Mouse (Mus musculus): ENCODE results near the gene Ern1.

The Ern1 gene

GRCm38 (mm10) chr11:106344910-106345309 is 142.7 kb downstream of the Ern1 start:
- DNase-seq (ENCODE audit: low spot score in 2 of 2), result no peak
